In genomic region chr2:149844575-149844974, GRCm38 (mm10) we compare ENCODE assay signal across 20 mouse cellular contexts. TPM values are rescaled to one million over a fixed set of nuclear protein-coding genes. Genes with fewer than 3 reads are reported as not detected.
DNase-seq lines count a peak whose midpoint lies in the region; ATAC-seq lines count a peak whose summit lies in the region.
"Had no signal": no experiment of that assay in that cellular context is flagged by ENCODE, and none has a peak within 500 bp of the region (broad histone marks: within the 10 kb centered on the region; RNA-seq: fewer than 3 reads in every experiment).

No protein-coding gene starts in this region.

- ATAC-seq in lung, embryonic 15.5 days (ENCODE audit: borderline replicate concordance, extremely low read depth, low FRiP score, low TSS enrichment) = peak; percentile 92
- ATAC-seq: hindbrain, postnatal 0 days had no signal

- H3K4me3 ChIP-seq in lung, embryonic 15.5 days = no peak overlapping the region
- H3K4me3 ChIP-seq: forebrain, embryonic 12.5 days; limb, embryonic 13.5 days; midbrain, embryonic 12.5 days had no signal

- intact Hi-C loops in left cerebral cortex, postnatal 4 days (cut with DNase I) = no loop called here
- intact Hi-C loops in heart, postnatal 14 days (cut with DNase I) = no loop called here

- H3K27me3 ChIP-seq in lung, embryonic 15.5 days = no peaks in the 10 kb centered on the region
- H3K27me3 ChIP-seq: forebrain, embryonic 12.5 days; limb, embryonic 13.5 days; midbrain, embryonic 12.5 days had no signal

- no peaks in the 10 kb centered on the region for H3K4me1 ChIP-seq in lung, embryonic 15.5 days
- H3K4me1 ChIP-seq: forebrain, embryonic 12.5 days; limb, embryonic 13.5 days; midbrain, embryonic 12.5 days had no signal

- no peaks in the 10 kb centered on the region for H3K36me3 ChIP-seq in lung, embryonic 15.5 days
- H3K36me3 ChIP-seq: forebrain, embryonic 12.5 days; limb, embryonic 13.5 days; midbrain, embryonic 12.5 days had no signal

- no peak overlapping the region for H3K4me2 ChIP-seq in lung, embryonic 15.5 days
- H3K4me2 ChIP-seq: forebrain, embryonic 12.5 days; limb, embryonic 13.5 days; midbrain, embryonic 12.5 days had no signal

- peak overlapping the region; percentile 70 for H3K27ac ChIP-seq in lung, embryonic 15.5 days
- H3K27ac ChIP-seq: forebrain, embryonic 12.5 days; hindbrain, postnatal 0 days; limb, embryonic 13.5 days; midbrain, embryonic 12.5 days had no signal

- no peak overlapping the region for H3K9ac ChIP-seq in lung, embryonic 15.5 days
- H3K9ac ChIP-seq: forebrain, embryonic 12.5 days; limb, embryonic 13.5 days; midbrain, embryonic 12.5 days had no signal

- WGBS in lung, embryonic 15.5 days = 57% methylated on average over 2 of the region's 2 CpGs

- DNase-seq in left cerebral cortex, adult 9 months (ENCODE audit: low spot score in 2 of 2) = peak; percentile 63 to 67
- no peak for DNase-seq in left cerebral cortex, postnatal 4 days
- peak; percentile 27 for DNase-seq in layer of hippocampus, adult 9-11 months
- DNase-seq in right cerebral cortex, postnatal 25 days = peak; percentile 28
- no peak for DNase-seq in adrenal gland, postnatal 25 days
- no peak for DNase-seq in yolk sac, embryonic 10.5 days (ENCODE audit: low spot score)
- no peak for DNase-seq in heart, postnatal 14 days
- DNase-seq: cerebellum, adult 9-10 months; heart, postnatal 10 days; kidney, adult 8-10 months; kidney, postnatal 36 days; thymus, adult 18-20 months had no signal

- H3K9me3 ChIP-seq in lung, embryonic 15.5 days = no peaks in the 10 kb centered on the region
- H3K9me3 ChIP-seq: forebrain, embryonic 12.5 days; limb, embryonic 13.5 days; midbrain, embryonic 12.5 days had no signal

RNA-seq across cellular contexts. Expression of gene C530025M09Rik, which starts 13.6 kb away (rescaled TPM):
- 1 to 10 TPM; 1.7 to 3.0 TPM for total RNA-seq in left cerebral cortex, postnatal 4 days (2021)
- 0.31 TPM in 1 of 2 replicates, not detected in the other for polyA plus RNA-seq in lung, embryonic 15.5 days (2015; fragmentation: Nextera tagmentation; extraction: Ambion mirVana)
- not detected in 2 replicates for total RNA-seq in adrenal gland, postnatal 25 days (2021)
- not detected for total RNA-seq in heart, postnatal 14 days (2021)
- total RNA-seq: ES-E14; gastrocnemius, adult 18-20 months; heart, postnatal 10 days; hindbrain, postnatal 0 days had no signal
- polyA plus RNA-seq: liver, embryonic 16.5 days had no signal

RNA-seq across cellular contexts. Expression of gene Syndig1, which starts 15.6 kb away (rescaled TPM):
- 10 to 100 TPM; 40.8 to 41.9 TPM for total RNA-seq in left cerebral cortex, postnatal 4 days (2021)
- polyA plus RNA-seq in lung, embryonic 15.5 days (2015; fragmentation: Nextera tagmentation; extraction: Ambion mirVana) = 3.9 and 4.7 TPM in 2 replicates
- total RNA-seq in adrenal gland, postnatal 25 days (2021) = 0.62 and 1.2 TPM in 2 replicates
- total RNA-seq in heart, postnatal 14 days (2021) = under 1 TPM; 0.12 to 0.15 TPM
- total RNA-seq: gastrocnemius, adult 18-20 months had no signal

Comparison
In these comparisons a context has a peak if more than half of its experiments do, and no peak if none do; other contexts are left out.
1. DNase-seq: peak in left cerebral cortex, adult 9 months (2 of 2), layer of hippocampus, adult 9-11 months (single experiment) and right cerebral cortex, postnatal 25 days (single experiment); none in left cerebral cortex, postnatal 4 days (single experiment), adrenal gland, postnatal 25 days (single experiment), yolk sac, embryonic 10.5 days (single experiment) and heart, postnatal 14 days (0 of 2).
2. RNA of gene Syndig1, which starts 15.6 kb away (total RNA-seq): 40.8 to 41.9 TPM in left cerebral cortex, postnatal 4 days; 0.62 to 1.2 TPM in adrenal gland, postnatal 25 days and 0.12 to 0.15 TPM in heart, postnatal 14 days; every median in the first group is over 10 times any median in the second.